Mouse (Mus musculus) heart, postnatal 14 days (tissue): Measurements from ENCODE around the gene Ciita. TPM values are rescaled to one million over a fixed set of nuclear protein-coding genes. Genes with fewer than 3 reads are reported as not detected.

Experiments used
- DNase-seq, 2 experiments: peaks; one replicate each; pipeline ENCODE4 v3.0.0; 2021 to 2022
- intact Hi-C: fragments of 180-260 bp; cut with DNase I; formaldehyde crosslinking; loops from one replicate; pipeline ENCODE4 v1.15.1; 2025
- total RNA-seq, 2 experiments: library from RNA; stranded (reverse); gene quantifications; 2 replicates each; pipeline ENCODE4 v1.2.3; 2021

The Ciita gene
- total RNA-seq, 2 experiments from 2014 or later: 0.29 to 0.66 TPM

DNA sequence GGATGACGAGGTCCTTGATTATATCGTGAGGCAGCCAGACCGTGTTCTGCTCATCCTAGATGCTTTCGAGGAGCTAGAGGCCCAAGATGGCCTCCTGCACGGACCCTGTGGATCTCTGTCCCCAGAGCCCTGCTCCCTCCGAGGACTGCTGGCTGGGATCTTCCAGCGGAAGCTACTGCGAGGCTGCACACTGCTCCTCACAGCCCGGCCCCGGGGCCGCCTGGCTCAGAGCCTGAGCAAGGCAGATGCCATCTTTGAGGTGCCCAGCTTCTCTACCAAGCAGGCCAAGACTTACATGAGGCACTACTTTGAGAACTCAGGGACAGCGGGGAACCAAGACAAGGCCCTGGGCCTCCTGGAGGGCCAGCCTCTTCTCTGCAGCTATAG, 31.3 kb downstream of the Ciita start:
- intact Hi-C loops: no loop called here
- DNase-seq: no peak

- intact Hi-C loops: no loop called here
- no peak for DNase-seq
These were observed 36.2 kb downstream of the Ciita start for GRCm38 (mm10) chr16:10515953-10516572.

DNA sequence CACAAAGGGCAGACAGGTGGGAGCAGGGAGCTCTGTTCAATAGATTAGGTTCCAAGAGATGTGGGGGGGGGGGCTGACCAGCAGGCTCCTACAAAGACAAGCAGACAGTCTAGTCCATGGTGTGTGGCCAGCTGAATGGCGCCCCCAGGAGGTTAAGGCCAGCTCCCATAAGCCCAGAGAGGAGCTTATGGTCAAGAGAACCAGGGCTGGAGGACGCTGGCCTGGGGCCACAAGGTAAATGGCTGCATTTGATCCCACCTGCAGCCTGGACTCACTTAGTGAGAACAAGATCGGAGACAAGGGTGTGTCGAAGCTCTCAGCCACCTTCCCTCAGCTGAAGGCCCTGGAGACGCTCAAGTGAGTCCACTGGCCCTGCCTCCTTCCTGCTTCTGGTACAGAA, 38.2 kb downstream of the Ciita start:
- no peak for DNase-seq
- intact Hi-C loops: loop anchor here (2.0 kb wide), 1 partner anchor 245 kb away; no protein-coding TSS in a partner anchor

- intact Hi-C loops: loop anchor here (5.0 kb wide), 3 partner anchors 109 to 434 kb away; partner anchors contain the start of genes Nubp1 and Tekt5
- DNase-seq: peak; percentile 73 to 88
These were observed 41.2 kb downstream of the Ciita start for GRCm38 (mm10) chr16:10520908-10521614.

DNA sequence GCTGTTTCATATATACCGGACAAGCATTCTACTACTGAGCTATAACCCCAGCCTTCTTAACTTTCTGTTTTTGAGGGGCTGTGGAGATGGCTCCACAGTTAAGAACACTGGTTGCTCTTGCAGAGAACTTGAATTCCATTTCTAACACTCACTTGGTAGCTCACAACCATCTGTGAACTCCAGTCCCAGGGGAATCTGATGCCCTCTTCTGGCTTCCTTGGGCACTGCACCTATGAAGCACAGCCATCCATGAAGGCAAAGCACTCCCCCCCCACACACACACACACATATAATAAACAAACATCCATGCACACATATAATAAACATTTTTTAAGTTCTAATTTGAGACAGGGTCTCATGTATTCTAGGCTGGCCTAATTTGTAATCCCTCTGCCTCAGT, 43.0 kb downstream of the Ciita start:
- intact Hi-C loops: loop anchor here (5.0 kb wide), 3 partner anchors 111 to 436 kb away; partner anchors contain the start of genes Nubp1 and Tekt5
- peak; percentile 65 to 82 for DNase-seq

- DNase-seq: no peak
- intact Hi-C loops: loop anchor here (5.0 kb wide), 3 partner anchors 111 to 436 kb away; partner anchors contain the start of genes Nubp1 and Tekt5
These were observed 43.8 kb downstream of the Ciita start for GRCm38 (mm10) chr16:10523650-10524049.

DNA sequence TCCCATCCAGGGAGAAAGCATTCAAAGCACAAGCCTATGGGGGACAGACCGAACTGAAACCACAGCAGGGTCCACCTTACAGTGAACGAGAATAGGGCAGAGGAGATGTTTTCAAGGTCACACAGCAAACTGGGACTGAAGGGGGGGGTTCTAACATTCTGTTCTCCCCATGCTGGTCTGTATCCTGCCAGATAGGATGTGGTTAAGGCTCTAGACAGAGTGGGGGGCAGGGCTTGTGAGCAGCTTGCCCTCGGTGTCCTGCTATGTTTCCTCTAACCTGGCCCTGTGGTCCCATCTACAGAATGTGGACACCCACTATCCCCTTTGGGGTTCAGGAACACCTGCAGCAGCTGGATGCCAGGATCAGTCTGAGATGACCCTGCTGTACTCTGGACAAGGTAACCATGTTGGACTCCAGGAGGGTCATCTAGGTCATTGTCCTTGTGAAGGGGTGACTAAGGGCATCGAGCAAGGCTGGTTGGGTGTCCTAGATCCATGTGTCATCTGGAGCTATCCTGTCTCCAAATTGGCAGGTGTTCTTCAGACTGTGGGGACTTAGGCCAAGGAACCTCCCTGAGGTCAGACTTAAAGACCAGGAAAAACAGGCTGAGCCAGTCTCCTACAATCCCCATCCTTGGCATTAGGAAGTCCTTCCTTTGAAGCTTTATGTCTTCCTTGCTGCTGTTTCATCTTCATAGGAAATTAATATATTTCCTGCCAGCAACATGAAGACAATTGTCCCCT, 45.2 kb downstream of the Ciita start:
- intact Hi-C loops: loop anchor here (5.0 kb wide), 3 partner anchors 113 to 438 kb away; partner anchors contain the start of genes Nubp1 and Tekt5
- no peak for DNase-seq

DNA sequence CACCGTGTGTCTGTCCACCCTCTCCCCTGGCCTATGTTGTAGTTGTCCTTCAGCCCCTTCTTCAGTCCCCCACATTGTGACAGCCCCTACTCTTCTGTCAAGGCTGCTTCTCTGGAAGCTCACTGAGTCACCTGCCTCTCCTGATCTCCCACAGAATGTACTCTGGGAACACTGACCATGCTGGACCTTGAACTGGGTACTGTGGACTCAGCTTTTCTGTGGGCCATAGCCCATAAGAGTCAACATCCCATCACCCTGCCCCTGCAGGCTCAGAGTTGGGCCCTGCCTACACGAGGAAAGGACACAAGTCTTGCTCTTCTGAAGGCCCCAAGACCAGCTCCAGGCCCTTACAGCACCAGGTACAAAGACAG, 45.7 kb downstream of the Ciita start:
- intact Hi-C loops: no loop called here
- DNase-seq: no peak

- intact Hi-C loops: no loop called here
- DNase-seq: no peak
These were observed 47.3 kb downstream of the Ciita start for GRCm38 (mm10) chr16:10527046-10527644.

- no peak for DNase-seq
- intact Hi-C loops: no loop called here
These were observed 48.5 kb downstream of the Ciita start for GRCm38 (mm10) chr16:10528382-10528781.

- DNase-seq: no peak
- intact Hi-C loops: no loop called here
These were observed 50.3 kb downstream of the Ciita start for GRCm38 (mm10) chr16:10530179-10530578.

- intact Hi-C loops: no loop called here
- no peak for DNase-seq
These were observed 53.9 kb downstream of the Ciita start for GRCm38 (mm10) chr16:10533781-10534180.

DNA sequence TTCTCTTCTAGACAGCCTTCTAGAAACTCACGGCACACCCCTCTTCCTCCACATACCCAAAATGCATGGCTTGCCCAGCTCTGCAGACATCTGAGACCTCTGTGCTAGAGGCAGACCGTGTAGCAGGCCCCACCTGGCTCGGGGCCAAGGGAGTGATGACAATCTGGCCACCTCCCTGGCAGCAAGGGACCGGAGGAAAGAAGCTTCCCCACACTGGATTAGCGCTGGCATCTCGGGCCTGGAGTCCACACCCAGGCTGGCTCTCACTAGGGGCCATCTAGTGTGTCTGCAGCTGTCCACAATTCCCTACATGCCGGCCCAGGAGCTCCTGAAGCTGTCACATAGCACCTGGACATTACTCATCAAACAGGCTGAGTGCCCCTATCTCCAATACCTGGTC, 54.7 kb downstream of the Ciita start:
- DNase-seq: no peak
- intact Hi-C loops: no loop called here

- no peak for DNase-seq
- intact Hi-C loops: no loop called here
These were observed 56.5 kb downstream of the Ciita start for GRCm38 (mm10) chr16:10536323-10536722.

GRCm38 (mm10) chr16:10536961-10537360, 57.1 kb downstream of the Ciita start:
- intact Hi-C loops: no loop called here

GRCm38 (mm10) chr16:10540763-10541597, 61.1 kb downstream of the Ciita start:
- intact Hi-C loops: no loop called here
- no peak for DNase-seq

More at GRCm38 (mm10) chr16:10536961-10537360, 57.1 kb downstream of the Ciita start:
- DNase-seq: no peak

- peak; percentile 14 to 27 for DNase-seq
- intact Hi-C loops: no loop called here
These were observed 61.7 kb downstream of the Ciita start for GRCm38 (mm10) chr16:10541598-10541930.

DNA sequence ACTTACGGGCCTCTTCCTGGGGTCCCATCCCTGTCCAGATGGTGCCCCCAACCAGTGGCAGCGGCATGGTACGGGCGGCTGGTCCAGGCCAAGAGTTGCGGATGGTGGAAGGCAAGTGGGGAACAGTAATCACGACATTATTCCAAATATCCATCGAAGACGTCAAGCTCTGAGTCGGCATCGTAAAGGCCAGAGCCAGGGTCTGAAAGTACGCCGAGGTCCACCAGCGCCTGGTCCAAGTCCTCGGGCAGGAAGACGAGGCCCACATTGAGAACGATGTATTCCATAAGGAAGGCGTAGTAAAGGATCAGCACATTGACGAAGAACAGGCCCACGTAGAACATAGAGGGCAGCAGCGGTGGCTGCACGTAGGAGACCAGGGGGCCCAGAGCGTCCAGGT, 62.4 kb downstream of the Ciita start:
- intact Hi-C loops: no loop called here
- DNase-seq: no peak

DNA sequence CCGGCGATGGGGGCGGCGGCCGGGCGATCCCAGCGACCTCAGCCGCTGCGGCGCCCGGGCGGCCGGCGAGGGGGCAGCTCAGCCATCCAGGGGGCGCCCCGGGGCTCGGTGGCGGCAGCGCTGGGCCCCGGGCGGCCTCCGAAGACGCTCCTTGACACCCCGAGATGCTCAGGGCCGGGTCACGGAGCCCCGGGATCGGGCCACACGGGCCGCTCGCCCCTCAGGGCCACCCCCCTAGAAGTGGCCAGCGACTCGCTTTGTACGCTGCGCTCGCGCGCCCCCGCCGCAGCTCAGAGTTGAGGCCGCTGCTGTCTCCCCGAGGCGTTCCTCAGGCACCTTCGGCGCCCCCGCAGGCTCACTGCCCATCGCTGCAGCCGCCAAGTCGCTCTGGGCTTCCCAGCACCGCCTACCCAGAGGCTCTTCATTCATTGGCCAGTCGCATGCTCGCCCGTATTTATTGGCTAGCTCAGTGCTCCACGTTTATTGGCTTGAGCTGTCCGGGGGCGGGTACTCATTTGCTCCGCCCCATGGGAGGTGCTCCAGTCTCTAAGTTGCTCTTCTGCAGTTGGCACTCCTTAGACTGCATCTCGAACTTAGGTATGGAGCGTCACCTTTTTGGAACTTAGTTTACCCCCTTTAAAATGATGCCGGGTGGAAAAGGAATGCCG, 63.0 kb downstream of the Ciita start, which contains the start of gene Dexi:
Dexi (minus strand) TSS at position 357 of the 668 bp plus-strand sequence.
- DNase-seq: peak; percentile 94 to 95
- intact Hi-C loops: no loop called here
